Mouse (Mus musculus) c-Kit-positive CD71-negative TER-119-negative erythroid progenitor cells, embryonic 14.5 days (primary cell): ENCODE measurements around the gene Gm14685.
"Not testable (repeated sequence)": the region's sequence is repeated elsewhere in the genome, so short reads cannot be mapped to it uniquely, and the experiment has no call there.

Experiments
- DNase-seq: peaks from one replicate; pipeline ENCODE4 v3.0.0-alpha.2; 2013; ENCODE audit warnings: low read depth

Gene Gm14685

DNA sequence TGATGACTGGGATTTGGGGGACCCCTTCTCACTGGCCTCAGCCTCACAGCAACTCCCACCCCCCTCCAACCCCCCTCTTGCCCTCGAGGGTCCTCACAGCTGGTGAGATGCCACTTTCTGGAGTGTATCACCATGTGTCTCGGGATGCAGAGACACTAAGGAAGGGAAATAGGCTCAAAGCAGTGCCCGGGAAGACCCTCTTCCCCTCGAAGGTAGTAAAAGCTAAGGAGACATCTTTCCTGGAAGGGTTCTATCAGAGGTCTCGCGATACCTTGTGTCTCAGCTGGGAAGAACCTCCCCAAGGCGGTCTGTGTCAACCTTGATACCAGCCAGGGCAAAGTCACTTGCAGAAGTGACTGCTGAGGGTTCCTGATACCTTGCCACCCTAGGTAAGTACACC lies at the start of gene Gm14685:
TSS of gene Gm14685 (plus strand) at position 301 of the 400 bp plus-strand sequence.
- DNase-seq = not testable (repeated sequence)

DNA sequence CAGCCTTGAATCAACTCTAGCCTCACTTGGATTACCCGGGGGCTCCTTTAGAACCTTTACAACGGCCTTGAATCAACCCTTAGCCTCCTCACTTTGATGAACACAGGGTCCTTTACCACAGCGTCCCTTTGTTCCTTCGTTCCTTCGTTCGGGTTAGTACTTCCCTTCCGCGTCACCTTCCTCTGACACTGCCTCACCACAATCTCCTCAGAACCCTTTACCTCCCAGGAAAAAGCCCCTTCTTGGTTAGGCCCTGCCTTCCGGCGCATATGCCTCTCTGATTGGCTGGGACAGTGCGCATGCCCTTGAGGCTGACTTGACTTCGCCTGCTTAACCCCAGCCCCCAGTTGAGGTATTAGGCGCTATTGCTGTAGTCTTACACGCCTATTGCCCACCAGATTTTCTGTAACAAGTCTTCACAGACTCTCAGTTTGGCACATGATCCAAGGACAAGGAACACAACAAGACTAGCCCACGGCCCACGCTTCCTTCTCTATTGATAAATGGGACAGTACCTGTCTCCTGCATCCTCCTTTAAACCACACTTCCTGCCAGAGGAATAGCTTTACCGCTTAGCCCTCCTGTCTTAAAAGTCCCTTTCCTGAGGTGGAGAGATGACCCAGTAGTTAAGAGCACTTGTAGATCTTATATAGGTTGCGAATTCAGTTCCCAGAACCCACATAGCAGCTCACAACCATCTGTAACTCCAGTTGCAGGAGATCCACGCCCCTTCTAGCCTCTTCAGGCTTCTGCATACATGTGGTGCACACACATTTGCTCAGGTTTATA lies 34.4 kb upstream of the Gm14685 start, which contains the start of gene Xlr4a:
TSS of gene Xlr4a (minus strand) at position 212 of the 789 bp plus-strand sequence.
- not testable (repeated sequence) for DNase-seq

- DNase-seq = not testable (repeated sequence)
These were observed 19.8 kb upstream of the Gm14685 start, which contains the start of gene Xlr3a for GRCm38 (mm10) chrX:73096941-73097508. Gene Xlr3a, minus strand, starts transcription at chrX:73097095.

GRCm38 (mm10) chrX:73122859-73123829 lies 6.3 kb downstream of the Gm14685 start:
- not testable (repeated sequence) for DNase-seq

DNA sequence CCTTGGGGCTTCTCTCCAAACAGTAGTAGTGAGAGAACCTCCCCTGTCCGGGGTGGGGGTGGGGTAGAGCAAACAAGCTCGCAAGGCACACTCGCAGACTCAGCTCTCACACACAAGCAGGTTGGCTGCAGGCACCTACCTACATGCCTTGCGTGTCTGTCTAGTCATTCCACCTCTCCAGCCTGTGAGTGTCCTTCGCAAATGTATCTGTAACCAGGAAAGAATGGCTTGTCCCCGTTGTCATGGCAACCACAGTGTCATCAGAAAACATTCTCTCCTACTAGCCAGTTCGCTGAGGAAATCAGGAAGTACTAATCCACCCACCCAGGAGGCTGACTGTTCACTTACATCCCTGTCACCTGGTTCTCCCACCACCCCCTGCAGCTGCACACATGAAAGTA lies 26.4 kb downstream of the Gm14685 start:
- not testable (repeated sequence) for DNase-seq

- not testable (repeated sequence) for DNase-seq
These were observed 31.6 kb downstream of the Gm14685 start, which contains the start of gene Xlr5b for GRCm38 (mm10) chrX:73148496-73148895. Gene Xlr5b, plus strand, starts transcription at chrX:73148796.

- not testable (repeated sequence) for DNase-seq
These were observed 32.5 kb downstream of the Gm14685 start, which contains the start of gene DXBay18 for GRCm38 (mm10) chrX:73149350-73149749. Gene DXBay18, minus strand, starts transcription at chrX:73149450.

- not testable (repeated sequence) for DNase-seq
These were observed 60.0 kb downstream of the Gm14685 start, which contains the start of gene Spin2d for GRCm38 (mm10) chrX:73176889-73177288. Gene Spin2d, minus strand, starts transcription at chrX:73176989.
